9 mouse cellular contexts compared by ENCODE assay signal in genomic region chr4:32240457-32241030, GRCm38 (mm10). TPM values are rescaled to one million over a fixed set of nuclear protein-coding genes. Genes with fewer than 3 reads are reported as not detected.
A peak's percentile ranks its signal among the peaks of the same experiment; 100 is the strongest.
DNase-seq lines count a peak whose midpoint lies in the region; ATAC-seq and TF ChIP-seq lines count a peak whose summit lies in the region.
"Had no signal": no experiment of that assay in that cellular context is flagged by ENCODE, and none has a peak within 500 bp of the region (broad histone marks: within the 10 kb centered on the region; RNA-seq: fewer than 3 reads in every experiment).

No protein-coding gene starts in this region.

- no peak for ATAC-seq in heart, postnatal 0 days (ENCODE audit: insufficient read depth, low read depth)
- ATAC-seq in hindbrain, embryonic 16.5 days = no peak
- ATAC-seq in midbrain, embryonic 15.5 days (replicated peaks) = no peak
- ATAC-seq in erythroblast, adult 5-6 weeks (replicated peaks; ENCODE audit: low FRiP score, poor library complexity, severe bottlenecking) = no peak

- intact Hi-C loops in heart, postnatal 36 days (cut with DNase I) = loop anchor here (10.0 kb wide), 1 partner anchor 266 kb away; no protein-coding TSS in a partner anchor

- no peaks in the 10 kb centered on the region for H3K36me3 ChIP-seq in heart, postnatal 0 days (replicated peaks; ENCODE audit: control insufficient read depth, insufficient read depth, low read length)
- peaks cover 13% of the 10 kb centered on the region for H3K36me3 ChIP-seq in embryonic facial prominence, embryonic 10.5 days (replicated peaks)
- no peaks in the 10 kb centered on the region for H3K36me3 ChIP-seq in hindbrain, embryonic 16.5 days (ENCODE audit: control insufficient read depth, insufficient read depth, low read length)
- no peaks in the 10 kb centered on the region for H3K36me3 ChIP-seq in midbrain, embryonic 15.5 days (replicated peaks)

- peak overlapping the region; percentile 96 for H3K4me3 ChIP-seq in heart, postnatal 0 days (ENCODE audit: low read depth, low read length)
- peak overlapping the region; percentile 93 for H3K4me3 ChIP-seq in embryonic facial prominence, embryonic 10.5 days
- peak overlapping the region; percentile 90 for H3K4me3 ChIP-seq in hindbrain, embryonic 16.5 days (ENCODE audit: low read length)
- H3K4me3 ChIP-seq in midbrain, embryonic 15.5 days = peak overlapping the region; percentile 98

- TF ChIP-seq CTCF in heart, postnatal 0 days (IDR thresholded peaks at IDR 0.05; ENCODE audit: low read depth) = no peak

- no peak overlapping the region for H3K27ac ChIP-seq in heart, postnatal 0 days (ENCODE audit: low read depth)
- no peak overlapping the region; the same call in 1 of the 2 replicates for H3K27ac ChIP-seq in embryonic facial prominence, embryonic 10.5 days (replicated peaks)
- no peak overlapping the region; the same call in 1 of the 2 replicates for H3K27ac ChIP-seq in hindbrain, embryonic 16.5 days (ENCODE audit: low read depth, low read length)
- H3K27ac ChIP-seq in midbrain, embryonic 15.5 days = no peak overlapping the region; the same call in 1 of the 2 replicates

- peak overlapping the region; percentile 98 for H3K4me2 ChIP-seq in heart, postnatal 0 days (ENCODE audit: low read depth, low read length)
- peak overlapping the region; percentile 73 for H3K4me2 ChIP-seq in hindbrain, embryonic 16.5 days (ENCODE audit: low read length)
- H3K4me2 ChIP-seq in midbrain, embryonic 15.5 days = peak overlapping the region; percentile 87

- 0 out of 2 replicates have a peak, but pooled peaks cover 6% of the 10 kb centered on the region for H3K4me1 ChIP-seq in heart, postnatal 0 days (ENCODE audit: control insufficient read depth, insufficient read depth)
- H3K4me1 ChIP-seq in embryonic facial prominence, embryonic 10.5 days = peaks cover 87% of the 10 kb centered on the region
- H3K4me1 ChIP-seq in hindbrain, embryonic 16.5 days (ENCODE audit: control insufficient read depth, insufficient read depth, low read depth, low read length) = peaks cover 25% of the 10 kb centered on the region
- H3K4me1 ChIP-seq in midbrain, embryonic 15.5 days = peaks cover 49% of the 10 kb centered on the region

- no peak overlapping the region for H3K9ac ChIP-seq in heart, postnatal 0 days (replicated peaks; ENCODE audit: low read depth, low read length)
- peak overlapping the region; percentile 11; the same call in 1 of the 2 replicates for H3K9ac ChIP-seq in hindbrain, embryonic 16.5 days (ENCODE audit: low read depth, low read length)
- H3K9ac ChIP-seq in midbrain, embryonic 15.5 days = peak overlapping the region; percentile 95; the same call in 1 of the 2 replicates

- 43% methylated on average over 9 of the region's 9 CpGs for WGBS in heart, postnatal 0 days
- 13% methylated on average over 9 of the region's 9 CpGs for WGBS in embryonic facial prominence, embryonic 10.5 days
- WGBS in hindbrain, embryonic 16.5 days = 12% methylated on average over 9 of the region's 9 CpGs
- 10% methylated on average over 9 of the region's 9 CpGs for WGBS in midbrain, embryonic 15.5 days

- TF ChIP-seq EP300 in heart, postnatal 0 days (IDR thresholded peaks at IDR 0.05; ENCODE audit: low read depth) = no peak

- no peaks in the 10 kb centered on the region for H3K9me3 ChIP-seq in heart, postnatal 0 days (replicated peaks; ENCODE audit: control insufficient read depth, low read length)
- no peaks in the 10 kb centered on the region for H3K9me3 ChIP-seq in embryonic facial prominence, embryonic 10.5 days
- no peaks in the 10 kb centered on the region for H3K9me3 ChIP-seq in hindbrain, embryonic 16.5 days (ENCODE audit: control insufficient read depth, low read length)
- H3K9me3 ChIP-seq in midbrain, embryonic 15.5 days = no peaks in the 10 kb centered on the region

- DNase-seq in heart, postnatal 0 days (ENCODE audit: low spot score) = no peak
- DNase-seq in heart, postnatal 36 days = no peak
- DNase-seq in embryonic facial prominence, embryonic 10.5 days (ENCODE audit: low spot score) = no peak
- DNase-seq in urinary bladder, postnatal 36 days (ENCODE audit: low spot score in 2 of 2) = no peak
- DNase-seq in urinary bladder, postnatal 4 days (ENCODE audit: low spot score in 2 of 2) = no peak

- H3K27me3 ChIP-seq in heart, postnatal 0 days (ENCODE audit: control insufficient read depth, insufficient read depth, low read length) = no peaks in the 10 kb centered on the region
- H3K27me3 ChIP-seq in embryonic facial prominence, embryonic 10.5 days (replicated peaks; ENCODE audit: low read depth, poor library complexity, severe bottlenecking) = peaks cover 11% of the 10 kb centered on the region
- H3K27me3 ChIP-seq in hindbrain, embryonic 16.5 days (replicated peaks; ENCODE audit: control insufficient read depth, insufficient read depth, low read length) = no peaks in the 10 kb centered on the region
- no peaks in the 10 kb centered on the region for H3K27me3 ChIP-seq in midbrain, embryonic 15.5 days (replicated peaks)

RNA-seq across cellular contexts. Expression of gene Bach2, which starts 1.9 kb away (rescaled TPM):
- 2.1 and 3.1 TPM in 2 replicates for total RNA-seq in heart, postnatal 0 days (2014; rRNA removed; ENCODE audit: low replicate concordance)
- polyA plus RNA-seq in heart, postnatal 0 days (2015; fragmentation: Nextera tagmentation; extraction: Ambion mirVana) = 2.1 and 2.4 TPM in 2 replicates
- total RNA-seq in heart, postnatal 36 days (2021) = 1 to 10 TPM; 5.4 to 6.4 TPM
- polyA plus RNA-seq in embryonic facial prominence, embryonic 10.5 days (2016; fragmentation: Nextera tagmentation; extraction: Ambion mirVana) = 12.2 and 12.4 TPM in 2 replicates
- 19.1 and 20.4 TPM in 2 replicates for polyA plus RNA-seq in hindbrain, embryonic 16.5 days (2015; fragmentation: Nextera tagmentation; extraction: Ambion mirVana)
- 22.3 and 25.3 TPM in 2 replicates for polyA plus RNA-seq in midbrain, embryonic 15.5 days (2015; fragmentation: Nextera tagmentation; extraction: Ambion mirVana)
- 0.63 and 1.3 TPM in 2 replicates for total RNA-seq in erythroblast, adult 5-6 weeks (2015; ENCODE audit: low replicate concordance)
- 2.9 TPM in 1 of 2 replicates, not detected in the other for total RNA-seq in erythroblast, adult 5-6 weeks (2017; ENCODE audit: low replicate concordance)
- total RNA-seq: MEL had no signal
